In the genomic region with DNA sequence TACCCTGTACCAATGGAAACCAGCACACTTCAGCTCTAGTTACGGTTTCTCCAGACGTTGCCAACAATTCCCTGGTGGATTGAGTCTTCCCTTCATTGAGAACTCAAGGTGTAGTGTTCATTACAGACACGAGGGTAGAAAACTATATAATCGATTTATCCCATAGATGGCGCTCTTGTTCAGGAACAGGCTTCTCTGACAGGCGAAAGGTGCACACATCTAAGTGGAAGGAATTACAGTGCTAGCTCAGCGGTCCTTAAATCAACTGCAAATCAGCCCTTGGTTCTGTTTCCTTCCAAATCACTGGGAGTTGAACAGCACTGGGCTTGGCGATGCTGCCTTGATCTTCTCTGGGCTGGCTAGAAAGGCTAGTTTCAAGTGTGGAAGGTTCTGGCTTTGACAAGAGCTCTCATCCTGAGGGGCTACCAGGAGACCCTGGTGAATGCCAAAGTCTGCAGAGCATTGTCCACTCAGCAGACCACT, we compare ENCODE assay signal across 9 mouse cellular contexts.
DNase-seq lines count a peak whose midpoint lies in the region; ATAC-seq and TF ChIP-seq lines count a peak whose summit lies in the region.
"Had no signal": no experiment of that assay in that cellular context is flagged by ENCODE, and none has a peak within 500 bp of the region (broad histone marks: within the 10 kb centered on the region; RNA-seq: fewer than 3 reads in every experiment).

No protein-coding gene starts in this region.

- H3K4me2 ChIP-seq in neural tube, embryonic 11.5 days (ENCODE audit: low read depth) = no peak overlapping the region

- H3K27me3 ChIP-seq in kidney, adult 2 months (replicated peaks; ENCODE audit: control insufficient read depth, insufficient read depth, low read length) = no peaks in the 10 kb centered on the region
- H3K27me3 ChIP-seq in limb, embryonic 10.5 days (ENCODE audit: low read depth, poor library complexity, severe bottlenecking) = no peaks in the 10 kb centered on the region
- no peaks in the 10 kb centered on the region for H3K27me3 ChIP-seq in neural tube, embryonic 11.5 days (ENCODE audit: control insufficient read depth, insufficient read depth, low read length)

- H3K27ac ChIP-seq in gastrocnemius, adult 2 months = no peak overlapping the region
- no peak overlapping the region for H3K27ac ChIP-seq in kidney, adult 2 months (ENCODE audit: insufficient read depth, low read depth, low read length)
- H3K27ac ChIP-seq in limb, embryonic 10.5 days = 0 out of 2 replicates have a peak overlapping the region, but pooled peaks have one; percentile 34
- no peak overlapping the region for H3K27ac ChIP-seq in neural tube, embryonic 11.5 days (ENCODE audit: low read depth, low read length)

- WGBS in kidney, adult 2 months = 7% methylated on average over 8 of the region's 8 CpGs
- 6% methylated on average over 8 of the region's 8 CpGs for WGBS in limb, embryonic 10.5 days
- 11% methylated on average over 8 of the region's 8 CpGs for WGBS in neural tube, embryonic 11.5 days

- H3K4me3 ChIP-seq in gastrocnemius, adult 2 months = no peak overlapping the region
- no peak overlapping the region for H3K4me3 ChIP-seq in kidney, adult 2 months (ENCODE audit: insufficient read depth, low read depth, low read length)
- H3K4me3 ChIP-seq in limb, embryonic 10.5 days = no peak overlapping the region
- H3K4me3 ChIP-seq in neural tube, embryonic 11.5 days (ENCODE audit: low read depth, low read length) = no peak overlapping the region

- no peaks in the 10 kb centered on the region for H3K36me3 ChIP-seq in kidney, adult 2 months (ENCODE audit: control insufficient read depth, insufficient read depth, low read length)
- no peaks in the 10 kb centered on the region for H3K36me3 ChIP-seq in limb, embryonic 10.5 days
- no peaks in the 10 kb centered on the region for H3K36me3 ChIP-seq in neural tube, embryonic 11.5 days (ENCODE audit: control insufficient read depth, insufficient read depth, low read length)
- H3K36me3 ChIP-seq: G1E had no signal

- TF ChIP-seq POLR2A in kidney, adult 2 months (IDR thresholded peaks at IDR 0.05; ENCODE audit: low read depth, low read length) = no peak

- peak; percentile 73 for TF ChIP-seq CTCF in gastrocnemius, adult 2 months (IDR thresholded peaks at IDR 0.05)
- TF ChIP-seq CTCF in kidney, adult 2 months (conservative IDR thresholded peaks at IDR 0.05; ENCODE audit: insufficient read depth, insufficient read length, low read depth, low read length) = peak; percentile 57

- intact Hi-C loops in gastrocnemius, adult 2 months (cut with DNase I) = loop anchor here (2.0 kb wide), 1 partner anchor 719 kb away; no protein-coding TSS in a partner anchor
- intact Hi-C loops in gastrocnemius, postnatal 14 days (cut with DNase I; ENCODE audit: low total_unique reads) = loop anchor here (5.0 kb wide), 1 partner anchor 717 kb away; no protein-coding TSS in a partner anchor

- H3K9me3 ChIP-seq in limb, embryonic 10.5 days (replicated peaks) = no peaks in the 10 kb centered on the region
- no peaks in the 10 kb centered on the region for H3K9me3 ChIP-seq in neural tube, embryonic 11.5 days (ENCODE audit: control insufficient read depth, low read length)
- H3K9me3 ChIP-seq: G1E had no signal

- ATAC-seq in neural tube, embryonic 11.5 days (ENCODE audit: insufficient read depth, low FRiP score, low TSS enrichment) = peak; percentile 76; the same call in 1 of the 2 replicates

- no peak for DNase-seq in gastrocnemius, adult 2 months
- no peak for DNase-seq in gastrocnemius, postnatal 14 days
- DNase-seq in cerebellum, adult 18-20 months = peak; percentile 10 to 14
- peak; percentile 86 for DNase-seq in forelimb bud, embryonic 11.5 days (ENCODE audit: low read depth, low spot score)
- peak; percentile 53 for DNase-seq in kidney, adult 2 months
- DNase-seq in limb, embryonic 10.5 days (ENCODE audit: low spot score) = peak; percentile 41
- DNase-seq in neural tube, embryonic 11.5 days (ENCODE audit: low spot score) = peak; percentile 46
- DNase-seq in thymus, postnatal 4 days = no peak

- no peaks in the 10 kb centered on the region for H3K4me1 ChIP-seq in kidney, adult 2 months (ENCODE audit: control insufficient read depth, insufficient read depth, low read length)
- peaks cover 6% of the 10 kb centered on the region; the same call in 1 of the 2 replicates for H3K4me1 ChIP-seq in limb, embryonic 10.5 days
- H3K4me1 ChIP-seq in neural tube, embryonic 11.5 days (ENCODE audit: control insufficient read depth, insufficient read depth, low read length) = no peaks in the 10 kb centered on the region

- no peak overlapping the region for H3K9ac ChIP-seq in neural tube, embryonic 11.5 days (ENCODE audit: low read length)

Comparison
In these comparisons a context has a peak if more than half of its experiments do, and no peak if none do; other contexts are left out.
1. DNase-seq: peak in cerebellum, adult 18-20 months (2 of 2), forelimb bud, embryonic 11.5 days (single experiment), kidney, adult 2 months (single experiment), limb, embryonic 10.5 days (single experiment) and neural tube, embryonic 11.5 days (single experiment); none in gastrocnemius, adult 2 months (single experiment), gastrocnemius, postnatal 14 days (single experiment) and thymus, postnatal 4 days (single experiment).